Mouse (Mus musculus): Measurements from ENCODE around the gene Armc5.

The Armc5 gene

DNA sequence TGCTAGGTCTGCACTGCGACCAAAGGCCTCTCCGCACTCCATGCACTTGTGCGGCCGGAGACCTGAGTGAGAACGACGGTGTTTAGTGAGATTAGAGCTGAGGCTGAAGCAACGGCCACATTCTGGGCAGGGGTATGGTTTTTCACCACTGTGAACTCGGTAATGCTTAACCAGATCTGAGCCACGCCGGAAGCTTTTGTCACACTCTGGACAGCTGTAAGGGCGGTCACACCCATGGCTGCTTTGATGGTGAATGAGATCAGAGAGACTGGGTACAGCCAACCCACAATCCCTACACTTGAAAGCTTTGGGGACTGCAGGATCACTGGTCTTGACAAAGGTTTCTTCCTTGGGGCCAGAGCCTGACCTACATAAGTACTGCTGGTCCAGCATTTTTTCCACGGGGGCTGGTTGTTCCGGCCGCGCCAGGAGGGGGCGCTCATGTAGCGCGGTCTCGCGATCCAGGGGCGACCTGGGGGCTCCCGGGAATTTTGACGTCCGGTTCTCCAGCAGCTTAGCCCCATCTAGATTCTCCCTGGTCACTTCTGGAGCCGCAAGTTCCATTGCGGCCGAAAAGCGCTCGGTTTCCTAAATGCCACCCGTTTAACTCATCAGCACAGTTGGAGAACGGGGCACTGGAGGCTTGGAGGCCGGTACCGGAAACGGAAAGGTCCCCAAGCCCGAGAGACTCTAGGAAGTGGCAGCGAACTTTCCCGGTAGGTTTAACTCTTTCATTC, at the start of gene Armc5:
TSS of gene Armc5 (plus strand) at position 487 of the 737 bp plus-strand sequence.
- in situ Hi-C loops (cut with MboI, MseI): no loop called here

DNA sequence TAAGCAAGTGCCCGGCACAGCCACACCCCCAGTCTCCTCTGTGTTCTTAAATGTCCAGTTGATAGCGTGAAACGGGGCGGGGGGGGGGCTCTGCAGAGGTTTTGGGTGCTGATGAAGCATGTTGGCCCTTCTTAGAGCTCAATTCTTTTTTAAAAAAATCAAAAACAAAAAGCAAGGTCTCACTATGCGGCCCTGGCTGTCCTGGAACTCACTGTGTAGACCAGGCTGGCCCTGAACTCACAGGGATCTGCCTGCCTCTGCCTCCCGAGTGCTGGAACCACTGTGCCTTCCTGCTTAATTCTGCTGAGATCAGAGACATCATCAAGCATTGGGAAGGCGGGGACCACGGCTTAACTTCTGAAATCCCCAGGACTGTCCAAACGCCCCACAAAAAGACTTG, 35.5 kb upstream of the Armc5 start:
- in situ Hi-C loops (cut with MboI, MseI): loop anchor here in 1 of 2 experiments (5.0 to 25.0 kb wide), 3 partner anchors 54 to 189 kb away; partner anchors contain the start of gene Trim72

DNA sequence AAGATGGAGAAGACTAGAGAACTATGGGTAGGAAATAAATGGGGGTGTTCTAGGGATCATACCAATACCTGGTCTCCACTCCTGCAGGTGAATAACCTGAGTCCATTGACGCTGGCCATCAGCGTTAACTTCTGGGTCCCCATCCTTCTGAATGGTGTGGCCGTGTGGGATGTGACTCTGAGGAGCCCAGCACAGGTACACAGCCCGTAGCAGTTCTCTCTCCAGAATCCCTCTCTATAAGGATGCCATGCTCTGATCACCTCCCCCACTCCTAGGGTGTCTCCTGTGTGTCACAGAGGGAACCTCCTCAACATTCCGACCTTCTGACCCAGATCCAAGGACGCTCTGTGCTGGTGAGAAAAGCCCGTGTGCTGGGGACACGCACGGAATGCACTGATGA, 34.1 kb upstream of the Armc5 start:
- in situ Hi-C loops (cut with MboI, MseI): loop anchor here in 1 of 2 experiments (5.0 to 25.0 kb wide), 3 partner anchors 56 to 191 kb away; partner anchors contain the start of gene Trim72

DNA sequence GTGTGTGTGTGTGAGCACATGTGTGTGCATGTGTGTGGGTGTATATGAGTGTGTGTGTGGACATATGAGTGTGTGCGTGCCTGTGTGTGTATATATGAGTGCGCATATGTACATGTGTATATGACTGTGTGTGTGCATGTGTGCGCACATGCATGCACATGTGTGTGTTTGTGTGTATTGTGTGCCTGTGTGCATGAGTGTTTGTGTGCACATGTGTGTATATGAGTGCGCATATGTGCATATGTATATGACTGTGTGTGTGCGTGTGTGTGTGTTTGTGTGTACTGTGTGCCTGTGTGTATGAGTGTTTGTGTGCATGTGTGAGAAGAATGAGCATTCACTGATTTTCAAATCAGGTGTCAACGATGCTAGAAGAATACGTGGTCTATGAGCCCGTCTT, 33.0 kb upstream of the Armc5 start:
- in situ Hi-C loops (cut with MboI, MseI): loop anchor here in 1 of 2 experiments (5.0 to 25.0 kb wide), 3 partner anchors 57 to 192 kb away; partner anchors contain the start of gene Trim72

DNA sequence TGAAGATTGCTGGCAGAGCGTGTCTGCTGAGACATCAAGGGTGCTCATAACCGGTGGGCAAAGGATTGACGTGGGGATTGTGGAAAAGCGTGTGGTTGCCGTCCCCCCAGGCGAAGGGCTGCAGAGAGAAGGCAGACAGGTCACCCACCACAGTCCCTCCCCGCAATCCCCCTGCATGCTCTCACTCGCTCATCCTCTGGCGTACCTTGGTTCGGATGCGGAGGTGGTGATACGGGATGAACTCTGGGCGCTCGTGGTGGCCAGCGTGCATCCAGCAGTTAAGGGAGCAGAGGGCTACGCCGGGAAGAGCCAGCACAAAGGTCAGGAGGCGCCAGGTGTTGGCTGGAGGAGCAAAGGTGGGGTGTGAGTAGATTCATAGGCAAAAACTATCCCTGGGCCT, 31.4 kb upstream of the Armc5 start:
- in situ Hi-C loops (cut with MboI, MseI): loop anchor here (5.0 to 25.0 kb wide), 2 partner anchors 193 to 213 kb away; partner anchors contain the start of genes Pycard (in 1 of the 2) and Trim72 (in 1 of the 2)

DNA sequence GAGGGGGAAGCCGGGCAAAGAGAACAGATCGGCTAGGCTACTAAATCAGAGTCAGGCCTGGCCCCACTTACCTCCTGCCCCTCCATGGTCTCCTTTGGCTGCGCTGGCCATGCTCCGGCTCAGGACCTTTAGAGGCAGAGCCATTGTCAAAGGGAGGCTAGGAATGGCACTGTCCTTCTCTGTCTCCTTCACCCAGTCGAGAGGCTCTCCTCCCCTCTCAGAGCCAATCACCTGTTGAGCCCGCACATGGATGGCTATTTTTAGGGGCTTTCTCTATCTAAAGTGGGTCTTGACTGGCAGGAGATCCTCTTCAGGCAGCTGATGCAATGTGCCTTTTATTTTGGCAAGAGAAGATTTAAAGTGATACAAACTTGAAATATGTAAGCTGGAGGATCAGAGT, 31.0 kb upstream of the Armc5 start, which contains the start of gene Cox6a2:
TSS of gene Cox6a2 (minus strand) at position 236 of the 400 bp plus-strand sequence.
- in situ Hi-C loops (cut with MboI, MseI): loop anchor here (5.0 to 25.0 kb wide), 2 partner anchors 194 to 214 kb away; partner anchors contain the start of genes Pycard (in 1 of the 2) and Trim72 (in 1 of the 2)

DNA sequence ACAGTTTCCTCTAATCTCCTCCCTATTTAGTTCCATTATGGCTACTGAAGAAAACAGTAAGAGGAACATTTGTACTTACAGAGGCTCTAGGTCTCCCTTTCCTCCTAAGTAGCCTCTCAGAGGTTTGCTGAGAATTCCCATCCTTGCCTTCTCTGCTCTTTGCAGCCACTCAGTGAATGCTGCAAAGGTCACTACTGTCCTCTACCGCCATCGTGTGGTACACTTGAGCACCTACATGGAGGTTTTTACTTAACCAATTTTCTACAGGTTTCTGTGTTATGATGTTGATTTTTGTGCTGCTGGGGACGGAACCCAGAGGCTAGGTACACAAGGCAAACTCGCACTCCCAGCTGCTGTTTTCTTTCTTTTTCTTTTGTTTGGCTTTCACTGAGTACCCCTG, 29.0 kb upstream of the Armc5 start:
- in situ Hi-C loops (cut with MboI, MseI): loop anchor here (5.0 to 25.0 kb wide), 2 partner anchors 196 to 216 kb away; partner anchors contain the start of genes Pycard (in 1 of the 2) and Trim72 (in 1 of the 2)

DNA sequence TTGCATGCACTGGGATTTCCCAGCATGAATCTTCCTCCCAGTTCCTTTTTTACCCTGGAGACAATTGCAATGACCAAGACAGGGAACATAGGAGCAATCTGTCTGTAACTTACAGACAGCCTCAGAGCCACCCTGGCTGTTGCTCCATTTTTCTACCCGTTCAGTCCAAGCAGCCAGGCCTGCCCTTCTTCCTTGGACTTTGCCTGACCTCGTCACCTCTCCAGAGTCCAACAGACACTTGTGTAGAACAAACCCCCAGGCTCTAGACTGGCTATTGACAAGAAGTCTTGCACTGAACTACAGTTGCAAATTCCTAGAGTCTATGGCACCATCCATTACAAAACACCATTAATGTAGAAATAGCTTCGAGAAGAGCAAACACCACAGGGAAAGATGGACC, 27.3 kb upstream of the Armc5 start:
- in situ Hi-C loops (cut with MboI, MseI): loop anchor here (5.0 to 25.0 kb wide), 2 partner anchors 198 to 218 kb away; partner anchors contain the start of genes Pycard (in 1 of the 2) and Trim72 (in 1 of the 2)

DNA sequence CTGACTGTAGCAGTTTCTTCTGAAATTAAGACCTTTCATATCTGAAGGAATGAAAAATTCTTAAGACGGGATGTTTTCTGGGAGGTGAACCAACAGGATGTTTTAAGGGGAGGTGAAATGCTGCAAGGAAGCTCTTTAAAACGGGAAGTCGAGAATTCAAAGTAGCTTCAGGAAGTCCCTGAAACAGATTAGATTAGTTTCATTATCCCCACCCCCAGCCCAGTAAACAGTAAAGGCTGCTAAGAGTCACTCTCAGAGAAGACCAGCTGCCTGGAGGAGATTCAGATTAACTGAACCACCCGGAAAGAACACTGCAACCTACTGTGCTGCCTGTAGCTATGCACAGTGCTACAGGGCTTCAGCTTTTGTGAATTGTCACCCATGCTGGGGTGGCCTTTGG, 17.2 kb upstream of the Armc5 start:
- in situ Hi-C loops (cut with MboI, MseI): loop anchor here in 1 of 2 experiments (25.0 kb wide), 1 partner anchor 208 kb away; the partner anchor contains the start of gene Trim72

DNA sequence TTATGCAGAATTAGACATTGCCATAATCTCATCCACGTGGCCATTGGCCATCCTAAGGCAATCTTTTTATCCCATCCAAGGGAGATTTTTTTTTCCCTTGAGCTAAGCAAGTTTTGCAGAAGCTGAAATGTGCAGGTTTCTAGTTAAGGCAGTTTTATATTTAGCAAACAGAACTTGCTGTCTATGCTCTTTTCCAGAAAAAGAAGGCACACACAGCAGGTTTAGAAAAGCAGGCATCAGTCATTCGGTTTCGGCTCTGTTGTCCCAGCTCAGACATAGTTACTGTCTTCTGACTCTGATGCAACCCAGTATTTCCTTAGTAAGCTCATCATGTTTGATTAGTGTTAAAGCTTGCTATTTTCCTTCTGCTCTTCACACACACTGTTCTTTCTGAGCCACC, 16.2 kb upstream of the Armc5 start:
- in situ Hi-C loops (cut with MboI, MseI): loop anchor here in 1 of 2 experiments (25.0 kb wide), 1 partner anchor 209 kb away; the partner anchor contains the start of gene Trim72

DNA sequence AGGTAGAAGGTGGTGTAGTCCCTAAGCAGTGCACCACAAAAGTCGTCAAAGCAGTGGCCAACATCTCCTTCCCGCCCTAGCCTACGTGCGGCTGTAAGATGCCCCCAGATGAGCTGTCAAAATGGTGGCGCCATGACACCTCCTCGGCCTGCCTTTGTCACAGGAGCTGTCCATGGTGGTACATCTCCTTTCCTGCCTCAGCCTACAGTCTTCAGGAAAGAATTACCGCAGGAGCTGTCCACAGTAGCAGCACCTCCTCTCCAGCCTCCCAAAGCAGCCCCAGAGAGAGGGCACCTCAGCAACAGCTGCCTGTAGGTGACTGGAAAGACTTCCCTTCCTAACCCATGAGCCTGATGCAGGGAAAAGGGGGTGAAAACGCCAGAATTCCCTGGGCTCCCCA, 5.4 kb upstream of the Armc5 start:
- in situ Hi-C loops (cut with MboI, MseI): no loop called here

DNA sequence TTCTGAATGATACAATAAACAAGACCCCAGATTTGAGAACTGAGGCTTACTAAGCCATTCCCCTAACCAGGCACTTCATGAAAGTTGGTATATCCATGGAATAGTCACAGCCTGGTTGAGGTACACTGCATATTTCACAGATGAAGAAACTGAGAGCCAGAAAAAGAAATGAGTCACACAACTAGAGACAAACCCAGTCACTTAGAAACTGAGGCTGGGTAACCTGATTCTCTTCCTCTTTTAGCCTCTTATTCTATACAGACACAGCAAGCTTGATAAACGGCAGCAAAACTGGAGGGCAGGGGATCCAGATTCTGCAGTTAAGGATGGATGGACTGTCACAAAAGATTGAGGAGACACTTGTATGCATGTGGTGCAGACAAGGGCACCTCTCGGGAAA, 2.3 kb upstream of the Armc5 start:
- in situ Hi-C loops (cut with MboI, MseI): no loop called here

DNA sequence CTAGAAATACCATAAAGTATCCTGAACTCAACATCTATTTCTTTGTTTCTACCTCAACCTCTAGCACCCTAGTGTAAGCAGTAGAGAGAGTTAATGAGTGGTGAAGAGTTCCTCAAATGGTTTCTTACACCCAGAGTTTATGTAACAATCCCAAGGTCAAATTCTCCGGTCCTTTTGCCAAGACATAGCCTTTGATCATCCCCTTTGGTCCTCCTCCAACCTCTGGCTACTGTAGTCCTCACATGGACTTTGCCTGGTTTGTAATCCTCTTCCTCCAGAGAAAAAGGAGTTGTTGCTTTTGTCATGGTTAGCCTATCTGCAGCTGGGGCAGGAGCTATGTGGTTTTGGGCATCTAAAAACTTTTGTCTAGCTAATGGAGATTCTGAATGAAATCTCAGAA, 1.7 kb upstream of the Armc5 start:
- in situ Hi-C loops (cut with MboI, MseI): no loop called here

DNA sequence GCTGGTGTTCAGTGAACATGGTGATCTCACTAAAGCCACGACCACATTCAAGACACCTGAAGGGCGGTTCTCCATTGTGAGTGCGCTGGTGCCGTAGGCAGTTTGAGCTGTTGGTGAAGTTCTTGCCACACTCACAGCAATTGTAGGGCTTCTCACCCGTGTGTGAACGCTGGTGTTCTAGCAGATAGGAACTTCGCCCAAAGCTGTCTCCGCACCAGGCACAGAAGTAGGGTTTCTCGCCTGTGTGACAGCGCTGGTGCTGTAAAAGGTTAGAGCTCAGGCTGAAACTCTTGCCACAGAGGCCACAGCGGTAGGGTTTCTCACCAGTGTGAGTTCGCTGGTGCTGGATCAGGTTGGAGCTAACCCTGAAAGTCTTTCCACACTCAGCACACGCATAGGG, 716 bp upstream of the Armc5 start:
- in situ Hi-C loops (cut with MboI, MseI): no loop called here

DNA sequence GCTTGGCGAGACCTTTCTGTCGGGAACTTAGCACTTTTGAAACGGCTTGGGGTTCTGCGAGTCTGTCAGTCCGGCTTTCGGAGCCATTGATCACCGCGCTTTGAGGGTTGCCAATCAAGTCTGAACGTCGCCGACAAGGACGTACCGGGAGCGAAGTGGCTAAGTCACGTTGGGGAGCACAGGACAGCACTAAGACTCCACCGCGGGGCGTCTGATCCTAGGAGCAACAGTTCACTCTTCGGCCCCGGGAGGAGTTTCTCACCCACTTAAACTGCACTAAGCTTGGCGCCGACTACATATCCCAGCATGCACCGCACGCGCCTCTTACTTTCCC, 418 bp downstream of the Armc5 start:
- in situ Hi-C loops (cut with MboI, MseI): no loop called here

DNA sequence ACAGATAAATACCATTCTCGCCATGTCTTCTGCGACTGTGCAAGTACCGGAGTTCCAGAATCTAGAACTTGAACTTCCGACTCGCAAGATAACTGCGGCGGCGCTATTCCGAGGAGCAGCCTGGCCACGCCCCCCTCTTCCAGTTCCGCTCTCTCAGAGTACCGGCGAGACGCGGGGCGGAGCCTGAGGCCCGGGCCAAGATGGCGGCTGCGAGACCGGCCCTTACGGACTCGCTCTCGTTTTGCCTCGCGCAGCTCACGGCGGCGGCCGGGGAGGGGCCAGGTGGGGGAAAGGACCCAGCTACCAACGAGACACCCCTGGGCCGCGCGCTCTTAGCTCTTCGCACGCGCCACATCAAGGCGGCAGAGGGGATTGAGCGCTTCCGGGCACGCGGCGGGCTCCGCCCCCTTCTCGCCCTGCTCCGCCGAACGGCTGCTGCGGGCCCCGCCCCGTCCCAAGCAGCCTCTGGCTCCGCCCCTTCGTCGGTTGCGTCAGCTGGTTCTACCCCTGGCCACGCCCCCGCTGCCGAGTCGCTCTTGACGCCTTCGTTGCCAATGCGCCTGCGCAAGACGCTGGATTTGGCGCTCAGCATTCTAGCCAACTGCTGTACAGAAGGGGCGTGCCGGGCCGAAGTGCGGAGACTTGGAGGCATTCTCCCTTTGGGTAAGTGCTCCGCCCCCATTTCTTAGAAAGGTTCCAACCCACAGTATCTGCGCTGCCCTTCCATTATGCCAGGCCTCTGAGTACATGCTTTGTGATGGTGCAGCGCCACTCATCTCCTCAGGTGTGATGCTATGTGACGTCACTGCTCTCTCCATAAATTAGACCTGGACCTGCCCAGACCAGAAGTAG, 1.0 kb downstream of the Armc5 start, which contains the start of gene 9130023H24Rik:
TSS of gene 9130023H24Rik (minus strand) at position 105 of the 852 bp plus-strand sequence.
- in situ Hi-C loops (cut with MboI, MseI): no loop called here

DNA sequence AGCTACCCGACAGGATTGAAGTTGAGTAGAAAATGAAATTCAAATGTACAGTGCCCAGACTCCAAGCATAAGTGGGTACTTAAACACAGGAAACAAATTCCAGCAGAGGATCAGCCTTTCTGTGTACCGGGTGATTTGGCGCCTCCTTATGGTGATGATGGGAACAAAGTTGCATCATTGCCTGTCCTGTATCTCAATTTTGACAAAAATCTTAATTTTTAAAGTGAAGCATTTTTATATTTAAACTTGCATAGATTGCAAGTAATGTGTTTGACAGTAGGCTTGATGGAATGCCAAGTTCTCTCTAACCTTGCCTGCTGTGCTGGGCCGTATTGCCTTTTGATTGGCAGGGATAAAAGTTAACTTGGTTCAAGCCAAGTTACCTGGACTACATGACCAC, 1.8 kb downstream of the Armc5 start:
- in situ Hi-C loops (cut with MboI, MseI): no loop called here

DNA sequence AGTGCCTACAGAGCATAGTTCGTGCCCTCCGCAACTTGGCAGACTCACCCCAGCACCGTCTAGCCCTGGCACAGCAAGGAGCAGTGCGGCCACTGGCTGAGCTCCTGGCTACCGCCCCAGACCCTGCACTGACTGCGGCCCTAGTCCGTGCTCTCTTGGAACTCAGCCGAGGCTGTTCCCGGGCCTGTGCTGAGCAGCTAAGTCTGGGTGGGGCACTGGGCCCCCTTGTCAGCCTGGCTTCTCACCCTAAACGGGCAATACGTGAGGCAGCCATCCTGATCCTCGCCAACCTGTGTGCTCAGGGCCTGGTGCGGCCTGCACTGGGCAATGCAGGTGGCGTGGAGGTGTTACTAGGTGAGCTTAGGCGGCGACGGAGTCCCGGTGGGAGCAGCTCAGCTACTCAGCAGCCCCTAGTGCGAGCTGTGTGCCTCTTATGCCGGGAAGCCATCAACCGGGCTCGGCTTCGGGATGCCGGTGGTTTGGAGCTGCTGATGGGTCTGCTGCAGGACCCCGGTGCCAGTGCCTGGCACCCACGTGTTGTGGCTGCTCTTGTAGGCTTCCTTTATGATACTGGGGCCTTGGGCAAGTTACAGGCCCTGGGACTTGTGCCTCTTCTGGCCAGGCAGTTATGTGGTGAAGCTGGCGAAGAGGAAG, 3.1 kb downstream of the Armc5 start:
- in situ Hi-C loops (cut with MboI, MseI): loop anchor here (5.0 to 10.0 kb wide), 2 partner anchors 105 to 107 kb away; no protein-coding TSS in a partner anchor

DNA sequence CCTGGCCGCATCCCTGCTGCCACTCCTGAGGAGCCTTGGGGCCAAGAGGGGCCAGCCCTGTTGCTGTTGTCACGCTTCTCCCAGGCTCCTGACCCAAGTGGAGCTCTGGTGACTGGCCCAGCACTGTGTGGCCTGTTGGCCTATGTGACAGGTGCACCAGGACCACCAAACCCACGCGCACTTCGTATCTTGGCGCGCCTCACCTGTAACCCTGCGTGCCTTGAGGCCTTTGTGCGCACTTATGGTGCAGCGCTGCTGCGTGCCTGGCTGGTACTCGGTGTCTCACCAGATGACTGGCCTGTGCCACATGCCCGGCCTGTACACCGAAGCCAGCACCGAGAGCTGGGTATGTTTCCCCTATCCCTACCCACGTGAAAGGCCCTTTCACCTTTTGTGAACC, 5.2 kb downstream of the Armc5 start:
- in situ Hi-C loops (cut with MboI, MseI): loop anchor here (5.0 to 10.0 kb wide), 2 partner anchors 102 to 105 kb away; no protein-coding TSS in a partner anchor

DNA sequence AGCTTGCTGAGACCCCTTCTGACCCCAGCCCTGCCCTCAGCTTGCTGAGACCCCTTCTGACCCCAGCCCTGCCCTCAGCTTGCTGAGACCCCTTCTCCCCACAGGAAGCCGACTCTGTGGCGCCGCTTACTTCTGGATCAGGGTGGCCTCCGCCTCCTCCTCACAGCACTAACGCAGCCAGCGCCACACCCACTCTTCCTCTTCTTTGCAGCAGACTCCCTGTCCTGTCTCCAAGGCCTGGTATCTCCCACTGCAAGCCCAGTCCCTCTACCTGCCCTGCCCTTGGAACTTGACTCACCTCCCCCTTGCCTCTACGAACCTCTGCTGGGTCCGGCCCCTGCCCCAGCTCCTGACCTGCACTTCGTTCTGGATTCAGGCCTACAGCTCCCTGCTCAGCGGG, 6.8 kb downstream of the Armc5 start:
- in situ Hi-C loops (cut with MboI, MseI): loop anchor here (5.0 to 10.0 kb wide), 2 partner anchors 101 to 103 kb away; no protein-coding TSS in a partner anchor

Data from T-helper 17 cell (primary cell).